Mouse (Mus musculus) thymus, adult 2 months (tissue): Measurements from ENCODE around the gene Rpl3. TPM values are rescaled to one million over a fixed set of nuclear protein-coding genes. Genes with fewer than 3 reads are reported as not detected.

Source experiments
- DNase-seq: peaks from one replicate; pipeline ENCODE4 v3.0.0; 2021
- H3K27ac ChIP-seq: fragments of 200-500 bp; 2 replicates; pipeline ENCODE4 v1.5.1; 2012; ENCODE audit warnings: low read length, control low read depth; ENCODE audit not compliant: control insufficient read depth, insufficient read depth
- H3K27me3 ChIP-seq: fragments of 200-500 bp; 2 replicates; pipeline ENCODE4 v1.6.1; 2012; ENCODE audit warnings: mild to moderate bottlenecking, low read length, moderate library complexity, mixed read lengths; ENCODE audit not compliant: control insufficient read depth, insufficient read depth
- H3K36me3 ChIP-seq: fragments of 200-500 bp; 2 replicates; pipeline ENCODE4 v1.6.1; 2012; ENCODE audit warnings: mild to moderate bottlenecking, low read length, moderate library complexity; ENCODE audit not compliant: control insufficient read depth, insufficient read depth
- H3K4me1 ChIP-seq: fragments of 200-500 bp; replicated peaks from 2 replicates; pipeline ENCODE4 v1.6.1; 2012; ENCODE audit warnings: low read length; ENCODE audit not compliant: control insufficient read depth, insufficient read depth
- H3K4me3 ChIP-seq: fragments of 200-500 bp; 2 replicates; pipeline ENCODE4 v1.5.1; 2012; ENCODE audit warnings: mild to moderate bottlenecking, low read length, control low read depth, moderate library complexity; ENCODE audit not compliant: control insufficient read depth, insufficient read depth
- CTCF ChIP-seq: fragments of 200-500 bp; IDR thresholded peaks from 2 replicates; pipeline ENCODE4 v1.5.1; 2012; ENCODE audit warnings: mild to moderate bottlenecking, control low read depth, low read length, moderate library complexity, borderline replicate concordance; ENCODE audit not compliant: control insufficient read depth, poor library complexity, insufficient read depth; ENCODE audit errors: extremely low read depth
- POLR2A ChIP-seq: fragments of 200-500 bp; IDR thresholded peaks from 2 replicates; pipeline ENCODE4 v1.6.1; 2012; ENCODE audit warnings: mild to moderate bottlenecking, low read length, control low read depth, moderate library complexity; ENCODE audit not compliant: control insufficient read depth, poor library complexity, insufficient read depth; ENCODE audit errors: extremely low read depth
- WGBS: fragments of 180-500 bp; shearing (Covaris S2); methylation state at CpG from one replicate; pipeline ENCODE4 v1.1.7; 2018; 5-methylcytosine and 5-hydroxymethylcytosine counted together
- polyA plus RNA-seq: library from polyadenylated mRNA; depleted of rRNA; stranded (reverse); fragments of >200 nt; gene quantifications from 2 replicates; pipeline ENCODE4 v1.2.3, GENCODE M21; 2012

The Rpl3 gene
- polyA plus RNA-seq, 1 experiment, result 627 TPM

GRCm38 (mm10) chr15:80064965-80065364 lies 26.7 kb downstream of the Rpl3 start:
- no peak for TF ChIP-seq CTCF
- TF ChIP-seq POLR2A, result no peak
- Histone ChIP-seq H3K4me1 (peaks cover 21% of the 10 kb centered on the region), H3K4me3 (no peak overlapping the region), H3K36me3 (no peaks in the 10 kb centered on the region), H3K27ac (no peak overlapping the region), H3K27me3 (no peaks in the 10 kb centered on the region)
- no peak for DNase-seq
- WGBS, result 92% methylated on average over 5 of the region's 5 CpGs

GRCm38 (mm10) chr15:80062821-80063220 lies 28.8 kb downstream of the Rpl3 start:
- Histone ChIP-seq H3K4me3 (no peak overlapping the region), H3K27ac (no peak overlapping the region), H3K36me3 (no peaks in the 10 kb centered on the region), H3K27me3 (no peaks in the 10 kb centered on the region), H3K4me1 (peaks cover 21% of the 10 kb centered on the region)
- DNase-seq, result no peak
- TF ChIP-seq CTCF, result no peak
- TF ChIP-seq POLR2A, result no peak
- WGBS, result 62% methylated on average over 5 of the region's 5 CpGs

GRCm38 (mm10) chr15:80062339-80062738 lies 29.3 kb downstream of the Rpl3 start:
- Histone ChIP-seq H3K4me1 (peaks cover 21% of the 10 kb centered on the region), H3K4me3 (no peak overlapping the region), H3K27me3 (no peaks in the 10 kb centered on the region), H3K36me3 (no peaks in the 10 kb centered on the region), H3K27ac (no peak overlapping the region)
- DNase-seq, result no peak
- TF ChIP-seq CTCF (no peak), POLR2A (no peak)
- 93% methylated on average over 8 of the region's 9 CpGs for WGBS

- no peak overlapping the region for H3K4me3 ChIP-seq
- no peaks in the 10 kb centered on the region for H3K27me3 ChIP-seq
- no peak for DNase-seq
- 91% methylated on average over 4 of the region's 4 CpGs for WGBS
- peaks cover 21% of the 10 kb centered on the region for H3K4me1 ChIP-seq
- no peak for TF ChIP-seq CTCF
- no peak for TF ChIP-seq POLR2A
- no peak overlapping the region for H3K27ac ChIP-seq
- H3K36me3 ChIP-seq, result no peaks in the 10 kb centered on the region
Observed at GRCm38 (mm10) chr15:80061071-80061550, 30.6 kb downstream of the Rpl3 start.

GRCm38 (mm10) chr15:80060356-80061070 lies 31.2 kb downstream of the Rpl3 start:
- 95% methylated on average over 8 of the region's 8 CpGs for WGBS
- H3K27me3 ChIP-seq, result no peaks in the 10 kb centered on the region
- H3K4me3 ChIP-seq, result no peak overlapping the region
- H3K27ac ChIP-seq, result no peak overlapping the region
- peaks cover 21% of the 10 kb centered on the region for H3K4me1 ChIP-seq
- DNase-seq, result no peak
- H3K36me3 ChIP-seq, result no peaks in the 10 kb centered on the region
- TF ChIP-seq CTCF (no peak), POLR2A (no peak)

- TF ChIP-seq CTCF (no peak), POLR2A (no peak)
- Histone ChIP-seq H3K4me3 (no peak overlapping the region), H3K4me1 (peaks cover 17% of the 10 kb centered on the region), H3K27me3 (no peaks in the 10 kb centered on the region), H3K36me3 (no peaks in the 10 kb centered on the region), H3K27ac (no peak overlapping the region)
- DNase-seq, result no peak
- WGBS, result 94% methylated on average over 7 of the region's 7 CpGs
Observed at GRCm38 (mm10) chr15:80059606-80060005, 32.1 kb downstream of the Rpl3 start.
